In the genomic region with DNA sequence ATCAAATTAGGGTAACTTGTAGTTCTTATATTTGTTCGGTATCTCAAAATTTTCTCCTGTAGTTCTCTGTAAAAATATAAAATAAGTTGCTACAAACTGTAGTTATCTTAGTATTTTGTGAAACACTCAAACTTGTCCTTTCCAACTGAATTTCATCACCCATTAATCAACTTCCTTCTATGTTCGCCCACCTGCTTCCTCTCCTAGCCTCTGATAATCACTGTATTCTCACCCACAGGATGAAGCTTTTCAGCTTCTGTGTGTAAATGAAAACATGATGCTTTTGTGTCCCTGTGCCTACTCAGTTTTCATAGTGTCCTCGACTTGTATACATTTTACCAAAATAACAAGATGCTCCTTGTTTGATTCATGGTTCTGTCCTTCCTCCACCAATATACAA, we compare ENCODE assay signal across 20 mouse cellular contexts.
DNase-seq lines count a peak whose midpoint lies in the region; ATAC-seq lines count a peak whose summit lies in the region.
"Had no signal": no experiment of that assay in that cellular context is flagged by ENCODE, and none has a peak within 500 bp of the region (broad histone marks: within the 10 kb centered on the region; RNA-seq: fewer than 3 reads in every experiment).

No protein-coding gene starts in this region.

- peak; percentile 81 for ATAC-seq in common myeloid progenitor, adult 5-6 weeks (replicated peaks; ENCODE audit: low read depth, poor library complexity, severe bottlenecking)
- peak; percentile 42 to 71 for ATAC-seq in hematopoietic stem cell, adult 5-6 weeks (replicated peaks in 1 of 2; ENCODE audit: insufficient read depth in 1 of 2, low FRiP score in 2 of 2, low TSS enrichment in 1 of 2, low read depth in 1 of 2, poor library complexity in 2 of 2, severe bottlenecking in 2 of 2)
- ATAC-seq in liver, embryonic 11.5 days (replicated peaks; ENCODE audit: low FRiP score) = no peak
- ATAC-seq: forebrain, embryonic 13.5 days; forebrain, embryonic 15.5 days; forebrain, postnatal 0 days; Patski had no signal

- H3K4me3 ChIP-seq in liver, embryonic 11.5 days (ENCODE audit: low read depth, low read length) = no peak overlapping the region
- no peak overlapping the region for H3K4me3 ChIP-seq in limb, embryonic 10.5 days
- H3K4me3 ChIP-seq: embryonic facial prominence, embryonic 10.5 days; embryonic facial prominence, embryonic 12.5 days; forebrain, embryonic 13.5 days; forebrain, embryonic 15.5 days had no signal

- H3K36me3 ChIP-seq in liver, embryonic 11.5 days (ENCODE audit: control insufficient read depth, insufficient read depth, low read length) = no peaks in the 10 kb centered on the region
- H3K36me3 ChIP-seq in limb, embryonic 10.5 days = no peaks in the 10 kb centered on the region
- H3K36me3 ChIP-seq: embryonic facial prominence, embryonic 10.5 days; embryonic facial prominence, embryonic 12.5 days; forebrain, embryonic 15.5 days had no signal

- H3K9me3 ChIP-seq in liver, embryonic 11.5 days (ENCODE audit: control insufficient read depth, low read length) = no peaks in the 10 kb centered on the region
- H3K9me3 ChIP-seq in limb, embryonic 10.5 days (replicated peaks) = no peaks in the 10 kb centered on the region
- H3K9me3 ChIP-seq: embryonic facial prominence, embryonic 10.5 days; embryonic facial prominence, embryonic 12.5 days; forebrain, embryonic 13.5 days; forebrain, embryonic 15.5 days had no signal

- H3K27ac ChIP-seq in liver, embryonic 11.5 days (ENCODE audit: low read depth, low read length) = no peak overlapping the region
- no peak overlapping the region for H3K27ac ChIP-seq in limb, embryonic 10.5 days
- H3K27ac ChIP-seq: embryonic facial prominence, embryonic 10.5 days; embryonic facial prominence, embryonic 12.5 days; forebrain, embryonic 13.5 days; forebrain, embryonic 15.5 days had no signal

- H3K9ac ChIP-seq in liver, embryonic 11.5 days (ENCODE audit: low read depth, low read length) = no peak overlapping the region
- H3K9ac ChIP-seq: embryonic facial prominence, embryonic 12.5 days; forebrain, embryonic 13.5 days; forebrain, embryonic 15.5 days; forebrain, postnatal 0 days had no signal

- DNase-seq in 416B (ENCODE audit: low read depth) (peak; percentile 3), MEL-GATA-1-ER (ENCODE audit: extremely low read depth, low read depth) (peak; percentile 45)
- DNase-seq in liver, embryonic 11.5 days (ENCODE audit: low spot score) = no peak
- DNase-seq in right cerebral cortex, postnatal 36 days (ENCODE audit: low spot score in 2 of 2) = no peak
- no peak for DNase-seq in adrenal gland, adult (ENCODE audit: inconsistent age in 2 of 2, low spot score in 1 of 2)
- DNase-seq in limb, embryonic 10.5 days (ENCODE audit: low spot score) = no peak
- DNase-seq: adrenal gland, adult 8-10 months; adrenal gland, postnatal 36 days; cerebellum, adult 11-12 months; cerebellum, adult 2 months; cerebellum, adult 9-10 months; cerebellum, postnatal 25 days; forebrain, postnatal 0 days had no signal

- H3K4me2 ChIP-seq in liver, embryonic 11.5 days = no peak overlapping the region
- H3K4me2 ChIP-seq: embryonic facial prominence, embryonic 12.5 days; forebrain, embryonic 13.5 days; forebrain, embryonic 15.5 days had no signal

- H3K4me1 ChIP-seq in liver, embryonic 11.5 days (replicated peaks; ENCODE audit: control insufficient read depth, insufficient read depth, low read length) = no peaks in the 10 kb centered on the region
- H3K4me1 ChIP-seq in limb, embryonic 10.5 days = no peaks in the 10 kb centered on the region
- H3K4me1 ChIP-seq: embryonic facial prominence, embryonic 10.5 days; embryonic facial prominence, embryonic 12.5 days; forebrain, embryonic 13.5 days; forebrain, embryonic 15.5 days had no signal

- no peaks in the 10 kb centered on the region for H3K27me3 ChIP-seq in liver, embryonic 11.5 days (replicated peaks; ENCODE audit: control insufficient read depth, insufficient read depth, low read length)
- H3K27me3 ChIP-seq in limb, embryonic 10.5 days (ENCODE audit: low read depth, poor library complexity, severe bottlenecking) = peaks cover 12% of the 10 kb centered on the region; the same call in 1 of the 2 replicates
- H3K27me3 ChIP-seq: embryonic facial prominence, embryonic 12.5 days; forebrain, embryonic 13.5 days; forebrain, embryonic 15.5 days had no signal

- WGBS in liver, embryonic 11.5 days = 62% methylated on average over 3 of the region's 3 CpGs
- WGBS in limb, embryonic 10.5 days = 85% methylated on average over 3 of the region's 3 CpGs

Comparison
In these comparisons a context has a peak if more than half of its experiments do, and no peak if none do; other contexts are left out.
1. DNase-seq: peak in 416B (single experiment) and MEL-GATA-1-ER (single experiment); none in liver, embryonic 11.5 days (single experiment), right cerebral cortex, postnatal 36 days (0 of 2), adrenal gland, adult (0 of 2) and limb, embryonic 10.5 days (single experiment).